Mouse (Mus musculus): ENCODE measurements at regions not wholly inside any gene's neighbourhood (a gene's known extent, or its start where the extent isn't known, plus 50 kb on each side); places are given as distances from the start of the nearest gene placed in this dataset.

GRCm38 (mm10) chr1:82015341-82015740 lies 217.6 kb upstream of the Gm9747 start:
- TF ChIP-seq POLR2A (IDR thresholded peaks at IDR 0.05; ENCODE audit: low read depth, low read length) (no peak), CTCF (IDR thresholded peaks at IDR 0.05; ENCODE audit: borderline replicate concordance, insufficient read depth, low read length) (no peak)
